Mouse (Mus musculus) ES-E14 (cell line): ENCODE measurements at regions not wholly inside any gene's neighbourhood (a gene's known extent, or its start where the extent isn't known, plus 50 kb on each side); places are given as distances from the start of the nearest gene placed in this dataset.

Experiments used
- CHD2 ChIP-seq: IDR thresholded peaks from 2 replicates; pipeline ENCODE4 v1.6.1; 2014; ENCODE audit warnings: mild to moderate bottlenecking, low read depth, low read length, inconsistent platforms
- HCFC1 ChIP-seq: IDR thresholded peaks from 2 replicates; pipeline ENCODE4 v1.6.1; 2012; ENCODE audit warnings: low read length, inconsistent platforms, borderline replicate concordance; ENCODE audit not compliant: insufficient read depth
- MAFK ChIP-seq: IDR thresholded peaks from 2 replicates; pipeline ENCODE4 v1.6.1; 2014; ENCODE audit warnings: mild to moderate bottlenecking, low read depth, low read length, inconsistent platforms; ENCODE audit not compliant: insufficient read depth
- ZC3H11A ChIP-seq: IDR thresholded peaks from 2 replicates; pipeline ENCODE4 v1.6.1; 2012; ENCODE audit warnings: low read depth, mild to moderate bottlenecking, inconsistent platforms, low read length, borderline replicate concordance

DNA sequence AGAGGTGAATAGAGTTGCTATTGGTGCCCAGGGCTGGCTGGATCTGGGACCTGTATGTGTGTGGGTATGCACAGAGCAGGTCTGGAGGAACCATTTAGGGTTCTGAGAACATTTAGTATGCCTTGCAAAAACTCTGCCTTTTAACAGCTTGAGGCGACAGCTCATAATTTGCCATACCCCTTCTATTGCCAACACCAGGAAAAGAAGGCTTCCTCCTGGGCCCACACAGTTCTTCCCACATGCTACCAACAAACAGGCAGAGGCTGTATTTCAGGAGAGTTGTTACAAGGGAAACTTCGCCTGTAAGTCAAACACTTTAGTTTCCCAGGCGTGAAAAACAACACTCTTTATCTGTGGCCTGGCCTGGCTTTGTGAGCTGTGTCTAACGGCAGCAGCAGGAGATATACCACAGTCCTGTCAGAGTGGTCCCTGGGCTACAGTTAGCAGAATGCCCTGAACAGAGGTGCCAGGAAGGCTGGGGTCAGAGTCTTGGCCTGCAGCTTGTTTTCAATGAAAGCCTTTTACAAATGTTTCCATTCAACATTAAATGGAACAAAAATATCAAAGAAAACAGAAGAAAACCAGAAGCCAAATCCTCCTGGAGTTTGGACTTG lies 225.4 kb downstream of the Dhx35 start:
- TF ChIP-seq CHD2: no peak
- no peak for TF ChIP-seq MAFK
- TF ChIP-seq ZC3H11A: no peak
- TF ChIP-seq HCFC1: no peak
